Mouse (Mus musculus): ENCODE measurements around the gene Nlrp14. TPM values are rescaled to one million over a fixed set of nuclear protein-coding genes. Genes with fewer than 3 reads are reported as not detected.
"Not testable (repeated sequence)": the region's sequence is repeated elsewhere in the genome, so short reads cannot be mapped to it uniquely, and the experiment has no call there.

Nlrp14 gene
- polyA plus RNA-seq (2014; fragmentation: Nextera tagmentation; extraction: Ambion mirVana) = not detected in 2 replicates

DNA sequence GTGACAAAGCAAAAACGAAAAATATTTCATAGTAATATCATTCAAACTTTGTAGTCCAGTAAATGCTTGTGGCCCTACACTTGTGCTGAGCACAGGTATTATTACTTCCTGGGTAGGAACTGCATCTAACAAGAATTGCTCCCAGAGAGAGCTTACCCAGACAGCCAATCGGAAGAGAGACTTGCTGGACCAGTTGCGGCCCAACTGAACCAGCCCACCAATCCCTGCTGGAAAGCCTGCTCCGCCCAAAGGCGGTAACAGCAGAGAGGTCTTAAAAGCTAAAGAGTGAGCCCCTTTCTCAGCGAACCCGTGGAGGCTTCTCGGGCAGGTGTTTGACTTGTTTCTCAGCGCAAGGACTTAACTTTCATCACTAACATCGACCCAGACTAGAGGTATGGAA, at the start of gene Nlrp14:
Nlrp14 (plus strand) TSS at position 301 of the 400 bp plus-strand sequence.
- WGBS = 84% methylated on average over 10 of the region's 10 CpGs
- no peaks in the 10 kb centered on the region for H3K36me3 ChIP-seq (ENCODE audit: control insufficient read depth, insufficient read depth, low read length)
- no peaks in the 10 kb centered on the region for H3K4me1 ChIP-seq (ENCODE audit: control insufficient read depth, insufficient read depth, low read length)
- no peak within 1 kb of the TSS for H3K27ac ChIP-seq (replicated peaks; ENCODE audit: low read depth, low read length)
- H3K4me2 ChIP-seq (ENCODE audit: low read depth, severe bottlenecking) = no peak within 1 kb of the TSS
- H3K4me3 ChIP-seq (ENCODE audit: low read depth, low read length) = no peak within 1 kb of the TSS
- DNase-seq (ENCODE audit: low spot score) (no peak), ATAC-seq (ENCODE audit: insufficient number of reproducible peaks, low FRiP score, low TSS enrichment, low read depth) (no peak)
- no peak within 1 kb of the TSS for H3K9ac ChIP-seq (ENCODE audit: low read length)
- H3K9me3 ChIP-seq (ENCODE audit: control insufficient read depth, low read length) = no peaks in the 10 kb centered on the region
- H3K27me3 ChIP-seq (ENCODE audit: control insufficient read depth, insufficient read depth, low read length) = no peaks in the 10 kb centered on the region

DNA sequence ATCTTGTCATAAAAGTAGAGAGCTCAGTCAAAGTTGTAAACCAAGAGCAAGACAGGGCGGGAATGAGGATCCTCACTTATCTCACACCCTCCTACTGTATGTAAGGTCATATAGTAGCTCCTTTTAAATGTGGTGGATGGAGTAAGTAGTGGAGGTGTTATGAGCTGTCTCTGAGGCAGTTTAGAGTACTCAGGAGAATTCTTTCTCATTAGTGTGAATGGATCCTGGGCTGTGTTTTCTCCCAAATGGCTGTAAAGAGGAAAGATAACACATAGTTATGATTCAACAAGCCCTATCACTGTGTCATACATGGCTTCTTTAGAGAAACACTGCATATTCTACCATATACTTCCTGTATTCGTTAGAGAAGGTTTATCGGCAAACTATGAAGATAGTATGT, 35.8 kb upstream of the Nlrp14 start, which contains the start of gene Olfr715:
Olfr715 (minus strand) TSS at position 101 of the 400 bp plus-strand sequence.
- 79% methylated on average over 1 of the region's 3 CpGs for WGBS

DNA sequence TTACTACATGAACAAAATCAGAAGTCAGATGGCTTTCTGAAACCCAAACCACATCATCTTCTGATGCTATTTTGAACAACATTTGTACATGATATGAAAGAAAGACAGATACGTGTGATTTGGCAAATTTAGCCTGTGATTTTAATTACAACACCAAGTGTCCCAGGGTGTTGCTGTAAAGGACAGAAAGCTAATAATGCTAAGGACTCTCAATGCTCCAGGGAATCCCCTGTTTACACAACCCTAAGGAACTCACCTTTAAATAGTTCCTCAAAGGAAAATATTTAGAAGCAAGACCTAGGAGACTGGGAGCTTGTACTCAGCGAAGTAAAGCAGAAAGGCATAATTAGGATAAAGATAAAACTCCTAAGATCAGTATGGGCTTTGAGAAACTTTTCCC, 28.8 kb upstream of the Nlrp14 start, which contains the start of gene Olfr716:
Olfr716 (plus strand) TSS at position 301 of the 400 bp plus-strand sequence.
- H3K36me3 ChIP-seq (ENCODE audit: control insufficient read depth, insufficient read depth, low read length); H3K27me3 ChIP-seq (ENCODE audit: control insufficient read depth, insufficient read depth, low read length); H3K4me2 ChIP-seq (ENCODE audit: low read depth, severe bottlenecking); H3K9ac ChIP-seq (ENCODE audit: low read length); H3K27ac ChIP-seq (replicated peaks; ENCODE audit: low read depth, low read length); H3K9me3 ChIP-seq (ENCODE audit: control insufficient read depth, low read length); DNase-seq (ENCODE audit: low spot score); ATAC-seq (ENCODE audit: insufficient number of reproducible peaks, low FRiP score, low TSS enrichment, low read depth); H3K4me3 ChIP-seq (ENCODE audit: low read depth, low read length); H3K4me1 ChIP-seq (ENCODE audit: control insufficient read depth, insufficient read depth, low read length): not testable (repeated sequence)
- 81% methylated on average over 2 of the region's 2 CpGs for WGBS

More for the DNA sequence above, 35.8 kb upstream of the Nlrp14 start, which contains the start of gene Olfr715:
- ATAC-seq (ENCODE audit: insufficient number of reproducible peaks, low FRiP score, low TSS enrichment, low read depth); H3K27ac ChIP-seq (replicated peaks; ENCODE audit: low read depth, low read length); H3K27me3 ChIP-seq (ENCODE audit: control insufficient read depth, insufficient read depth, low read length); H3K9ac ChIP-seq (ENCODE audit: low read length); H3K4me2 ChIP-seq (ENCODE audit: low read depth, severe bottlenecking); DNase-seq (ENCODE audit: low spot score); H3K4me1 ChIP-seq (ENCODE audit: control insufficient read depth, insufficient read depth, low read length); H3K4me3 ChIP-seq (ENCODE audit: low read depth, low read length); H3K9me3 ChIP-seq (ENCODE audit: control insufficient read depth, low read length); H3K36me3 ChIP-seq (ENCODE audit: control insufficient read depth, insufficient read depth, low read length): not testable (repeated sequence)

DNA sequence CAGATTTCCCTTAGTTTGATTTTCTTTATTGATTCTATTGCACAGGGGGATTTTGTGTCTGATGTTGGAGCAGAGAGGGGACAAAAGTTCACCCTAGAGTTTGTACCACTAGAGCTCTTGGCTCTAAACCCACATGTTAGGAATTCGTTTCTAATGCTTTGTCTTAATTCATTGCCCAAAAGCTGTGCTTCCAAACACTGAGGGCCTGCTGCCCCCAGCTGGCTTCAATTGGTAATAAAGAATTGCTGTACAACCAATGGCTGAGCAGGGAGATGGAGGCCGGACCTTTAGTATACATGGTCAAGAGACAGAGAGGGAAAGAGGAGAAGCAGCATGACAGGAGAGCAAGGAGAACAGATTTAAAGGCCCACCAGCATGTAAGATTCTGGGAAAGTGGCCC, 13.6 kb downstream of the Nlrp14 start:
- no peaks in the 10 kb centered on the region for H3K36me3 ChIP-seq (ENCODE audit: control insufficient read depth, insufficient read depth, low read length)
- H3K27ac ChIP-seq (replicated peaks; ENCODE audit: low read depth, low read length) = no peak overlapping the region
- no peaks in the 10 kb centered on the region for H3K27me3 ChIP-seq (ENCODE audit: control insufficient read depth, insufficient read depth, low read length)
- no peak overlapping the region for H3K4me3 ChIP-seq (ENCODE audit: low read depth, low read length)
- H3K4me2 ChIP-seq (ENCODE audit: low read depth, severe bottlenecking) = no peak overlapping the region
- H3K9ac ChIP-seq (ENCODE audit: low read length) = no peak overlapping the region
- no peaks in the 10 kb centered on the region for H3K9me3 ChIP-seq (ENCODE audit: control insufficient read depth, low read length)
- H3K4me1 ChIP-seq (ENCODE audit: control insufficient read depth, insufficient read depth, low read length) = no peaks in the 10 kb centered on the region
- WGBS = 47% methylated on average over 2 of the region's 2 CpGs
- DNase-seq (ENCODE audit: low spot score) (no peak), ATAC-seq (ENCODE audit: insufficient number of reproducible peaks, low FRiP score, low TSS enrichment, low read depth) (no peak)

DNA sequence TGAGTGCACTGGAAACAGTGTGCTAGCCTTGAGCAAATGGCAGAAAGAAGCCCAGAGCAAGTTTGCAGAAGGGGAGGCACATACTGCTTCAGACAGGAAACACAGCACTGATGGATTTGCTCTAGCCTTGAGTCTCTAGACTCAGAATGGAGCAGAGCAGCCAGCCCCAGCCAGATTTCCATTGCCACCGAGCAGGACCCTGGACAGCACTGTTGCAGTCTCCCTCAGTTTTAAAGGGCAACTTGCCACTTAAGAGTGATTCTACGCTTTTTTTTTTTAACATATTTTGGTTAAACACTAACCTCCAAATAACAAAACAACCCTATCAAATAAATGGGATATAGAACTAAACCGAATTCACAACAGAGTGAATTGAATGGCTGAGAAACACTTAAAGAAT, 35.0 kb downstream of the Nlrp14 start:
- H3K9me3 ChIP-seq (ENCODE audit: control insufficient read depth, low read length) = no peaks in the 10 kb centered on the region
- no peaks in the 10 kb centered on the region for H3K36me3 ChIP-seq (ENCODE audit: control insufficient read depth, insufficient read depth, low read length)
- WGBS = 43% methylated on average over 3 of the region's 3 CpGs
- no peak overlapping the region for H3K27ac ChIP-seq (replicated peaks; ENCODE audit: low read depth, low read length)
- H3K9ac ChIP-seq (ENCODE audit: low read length) = no peak overlapping the region
- no peak for ATAC-seq (ENCODE audit: insufficient number of reproducible peaks, low FRiP score, low TSS enrichment, low read depth)
- no peaks in the 10 kb centered on the region for H3K27me3 ChIP-seq (ENCODE audit: control insufficient read depth, insufficient read depth, low read length)
- no peak overlapping the region for H3K4me3 ChIP-seq (ENCODE audit: low read depth, low read length)
- H3K4me2 ChIP-seq (ENCODE audit: low read depth, severe bottlenecking) = no peak overlapping the region
- DNase-seq (ENCODE audit: low spot score) = peak; percentile 56
- no peaks in the 10 kb centered on the region for H3K4me1 ChIP-seq (ENCODE audit: control insufficient read depth, insufficient read depth, low read length)

DNA sequence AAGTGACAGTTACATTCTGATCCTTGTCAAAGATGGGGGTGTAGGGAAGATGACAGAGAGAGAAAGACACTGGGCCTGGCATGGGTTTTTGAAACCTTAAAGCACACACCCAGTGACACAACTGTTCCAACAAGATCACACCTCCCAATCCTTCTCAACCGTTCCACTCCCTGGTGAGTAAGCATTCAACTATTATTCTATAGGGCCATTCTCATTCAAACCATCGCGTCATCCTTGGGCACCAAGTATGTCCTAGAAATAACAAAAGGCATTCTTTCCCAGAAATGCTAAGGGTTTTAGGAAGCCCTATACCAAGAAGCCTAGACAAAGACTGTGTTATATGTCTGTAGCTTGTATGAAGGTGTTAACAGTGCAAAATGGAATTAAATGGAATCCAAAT, 41.1 kb downstream of the Nlrp14 start:
- Histone ChIP-seq H3K36me3 (ENCODE audit: control insufficient read depth, insufficient read depth, low read length) (no peaks in the 10 kb centered on the region), H3K4me2 (ENCODE audit: low read depth, severe bottlenecking) (no peak overlapping the region), H3K27ac (replicated peaks; ENCODE audit: low read depth, low read length) (no peak overlapping the region), H3K9me3 (ENCODE audit: control insufficient read depth, low read length) (peaks cover 13% of the 10 kb centered on the region; the same call in 1 of the 2 replicates), H3K9ac (ENCODE audit: low read length) (no peak overlapping the region), H3K4me1 (ENCODE audit: control insufficient read depth, insufficient read depth, low read length) (no peaks in the 10 kb centered on the region), H3K27me3 (ENCODE audit: control insufficient read depth, insufficient read depth, low read length) (peaks cover 28% of the 10 kb centered on the region), H3K4me3 (ENCODE audit: low read depth, low read length) (no peak overlapping the region)
- WGBS = 87% methylated on average over 3 of the region's 3 CpGs
- ATAC-seq (ENCODE audit: insufficient number of reproducible peaks, low FRiP score, low TSS enrichment, low read depth) (no peak), DNase-seq (ENCODE audit: low spot score) (no peak)

DNA sequence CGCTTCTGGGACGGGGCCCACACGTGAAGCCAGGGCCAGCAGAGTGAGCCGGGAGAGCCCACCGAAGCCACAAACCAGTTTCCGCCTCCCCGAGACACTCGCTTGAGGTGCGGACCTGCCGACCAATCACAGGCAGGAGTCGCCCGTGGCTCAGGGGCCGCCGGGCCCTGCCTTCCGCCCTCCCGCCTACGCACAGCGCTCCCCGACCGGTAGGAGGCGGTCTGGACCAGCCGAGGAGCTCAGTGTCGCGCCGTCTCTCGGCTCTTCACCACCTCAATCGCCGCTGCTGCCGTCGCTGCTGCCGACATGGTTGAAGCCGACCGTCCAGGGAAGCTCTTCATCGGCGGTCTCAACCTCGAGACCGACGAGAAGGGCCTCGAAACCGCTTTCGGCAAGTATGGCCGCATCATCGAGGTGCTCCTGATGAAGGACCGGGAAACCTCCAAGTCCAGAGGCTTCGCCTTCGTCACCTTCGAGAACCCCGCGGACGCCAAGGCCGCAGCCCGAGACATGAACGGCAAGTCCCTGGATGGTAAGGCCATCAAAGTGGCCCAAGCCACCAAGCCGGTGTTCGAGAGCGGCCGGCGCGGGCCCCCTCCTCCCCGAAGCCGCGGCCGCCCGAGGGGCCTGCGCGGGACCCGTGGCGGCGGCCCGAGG, 42.5 kb downstream of the Nlrp14 start, which contains the start of gene Rbmxl2:
Rbmxl2 (plus strand) TSS at position 242 of the 657 bp plus-strand sequence.
- no peak within 1 kb of the TSS for H3K27ac ChIP-seq (replicated peaks; ENCODE audit: low read depth, low read length)
- no peaks in the 10 kb centered on the region for H3K36me3 ChIP-seq (ENCODE audit: control insufficient read depth, insufficient read depth, low read length)
- ATAC-seq (ENCODE audit: insufficient number of reproducible peaks, low FRiP score, low TSS enrichment, low read depth) = no peak
- DNase-seq (ENCODE audit: low spot score) = peak; percentile 34
- WGBS = 33% methylated on average over 61 of the region's 70 CpGs
- no peak within 1 kb of the TSS for H3K4me3 ChIP-seq (ENCODE audit: low read depth, low read length)
- no peaks in the 10 kb centered on the region for H3K4me1 ChIP-seq (ENCODE audit: control insufficient read depth, insufficient read depth, low read length)
- H3K27me3 ChIP-seq (ENCODE audit: control insufficient read depth, insufficient read depth, low read length) = peaks cover 28% of the 10 kb centered on the region
- peaks cover 13% of the 10 kb centered on the region; the same call in 1 of the 2 replicates for H3K9me3 ChIP-seq (ENCODE audit: control insufficient read depth, low read length)
- H3K4me2 ChIP-seq (ENCODE audit: low read depth, severe bottlenecking) = peak within 1 kb of the TSS; percentile 5; the same call in 1 of the 2 replicates
- no peak within 1 kb of the TSS for H3K9ac ChIP-seq (ENCODE audit: low read length)

DNA sequence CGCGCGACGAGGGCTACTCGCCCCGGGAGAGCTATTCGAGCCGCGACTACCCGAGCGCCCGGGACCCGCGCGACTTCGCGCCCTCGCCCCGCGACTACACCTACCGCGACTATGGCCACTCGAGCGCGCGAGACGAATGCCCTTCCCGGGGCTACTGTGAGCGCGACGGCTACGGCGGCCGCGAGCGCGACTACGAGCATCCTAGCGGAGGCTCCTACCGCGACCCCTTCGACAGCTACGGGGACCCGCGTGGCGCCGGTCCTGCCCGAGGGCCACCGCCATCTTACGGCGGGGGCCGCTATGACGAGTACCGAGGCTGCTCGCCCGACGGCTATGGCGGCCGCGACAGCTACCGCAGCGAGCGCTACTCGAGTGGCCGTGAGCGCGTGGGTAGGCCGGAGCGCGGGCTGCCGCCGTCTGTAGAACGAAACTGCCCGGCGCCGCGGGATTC, 43.4 kb downstream of the Nlrp14 start:
- ATAC-seq (ENCODE audit: insufficient number of reproducible peaks, low FRiP score, low TSS enrichment, low read depth) = peak; percentile 39; the same call in 1 of the 2 replicates
- no peak overlapping the region for H3K27ac ChIP-seq (replicated peaks; ENCODE audit: low read depth, low read length)
- no peaks in the 10 kb centered on the region for H3K36me3 ChIP-seq (ENCODE audit: control insufficient read depth, insufficient read depth, low read length)
- H3K9me3 ChIP-seq (ENCODE audit: control insufficient read depth, low read length) = peaks cover 13% of the 10 kb centered on the region; the same call in 1 of the 2 replicates
- peak; percentile 28 for DNase-seq (ENCODE audit: low spot score)
- H3K4me3 ChIP-seq (ENCODE audit: low read depth, low read length) = no peak overlapping the region
- WGBS = 22% methylated on average over 67 of the region's 77 CpGs
- peaks cover 28% of the 10 kb centered on the region for H3K27me3 ChIP-seq (ENCODE audit: control insufficient read depth, insufficient read depth, low read length)
- peak overlapping the region; percentile 5; the same call in 1 of the 2 replicates for H3K4me2 ChIP-seq (ENCODE audit: low read depth, severe bottlenecking)
- no peak overlapping the region for H3K9ac ChIP-seq (ENCODE audit: low read length)
- no peaks in the 10 kb centered on the region for H3K4me1 ChIP-seq (ENCODE audit: control insufficient read depth, insufficient read depth, low read length)

Data from limb, embryonic 11.5 days (tissue).